Mouse (Mus musculus) liver, adult 2 months (tissue): ENCODE measurements around the gene Dyrk1a.

ENCODE experiments used
- CTCF ChIP-seq: fragments of 200-500 bp; IDR thresholded peaks from 2 replicates; pipeline ENCODE4 v1.5.1; 2011; ENCODE audit warnings: low read depth, low read length, control low read depth
- POLR2A ChIP-seq: fragments of 200-500 bp; IDR thresholded peaks from 2 replicates; pipeline ENCODE4 v1.6.1; 2011; ENCODE audit warnings: low read length, control low read depth; ENCODE audit not compliant: insufficient read depth; ENCODE audit errors: extremely low read depth

DNA sequence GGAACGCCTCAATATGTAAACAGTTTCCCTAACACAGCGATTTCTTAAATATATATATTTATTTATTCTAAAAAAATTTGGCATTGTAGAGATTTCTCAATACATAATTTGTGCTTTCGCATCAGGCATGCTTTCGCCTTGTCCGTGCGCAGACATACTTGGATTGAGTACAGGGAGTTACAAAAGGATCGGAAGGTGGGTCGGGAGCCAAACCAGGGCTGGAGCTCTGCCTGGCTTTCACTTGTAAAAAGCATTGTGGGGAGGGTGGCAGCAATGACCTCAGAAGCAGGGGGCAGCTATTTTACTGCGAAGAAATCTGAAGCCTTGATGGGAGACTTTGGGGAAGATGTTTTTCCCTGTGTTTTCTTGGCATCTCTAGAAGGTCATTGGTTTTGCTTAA, 175.2 kb downstream of the Dyrk1a start:
- no peak for TF ChIP-seq CTCF
- TF ChIP-seq POLR2A: no peak
